Mouse (Mus musculus) C2C12 (cell line): ENCODE measurements at regions not wholly inside any gene's neighbourhood (a gene's known extent, or its start where the extent isn't known, plus 50 kb on each side); places are given as distances from the start of the nearest gene placed in this dataset.

Experiments used
- CEBPB ChIP-seq: IDR thresholded peaks from one replicate; pipeline ENCODE4 v1.6.1; 2011; ENCODE audit warnings: low read depth, mild to moderate bottlenecking, control low read depth, moderate library complexity
- CTCF ChIP-seq: IDR thresholded peaks from one replicate; pipeline ENCODE4 v1.5.1; 2011; ENCODE audit not compliant: control insufficient read depth, insufficient read depth, insufficient read length
- FOSL1 ChIP-seq: IDR thresholded peaks from one replicate; pipeline ENCODE4 v1.8.0; 2011; ENCODE audit warnings: mild to moderate bottlenecking, low read length; ENCODE audit not compliant: poor library complexity, insufficient read depth, severe bottlenecking
- USF1 ChIP-seq: IDR thresholded peaks from one replicate; pipeline ENCODE4 v1.6.1; 2011; ENCODE audit warnings: low read depth, mild to moderate bottlenecking, control low read depth, moderate library complexity

DNA sequence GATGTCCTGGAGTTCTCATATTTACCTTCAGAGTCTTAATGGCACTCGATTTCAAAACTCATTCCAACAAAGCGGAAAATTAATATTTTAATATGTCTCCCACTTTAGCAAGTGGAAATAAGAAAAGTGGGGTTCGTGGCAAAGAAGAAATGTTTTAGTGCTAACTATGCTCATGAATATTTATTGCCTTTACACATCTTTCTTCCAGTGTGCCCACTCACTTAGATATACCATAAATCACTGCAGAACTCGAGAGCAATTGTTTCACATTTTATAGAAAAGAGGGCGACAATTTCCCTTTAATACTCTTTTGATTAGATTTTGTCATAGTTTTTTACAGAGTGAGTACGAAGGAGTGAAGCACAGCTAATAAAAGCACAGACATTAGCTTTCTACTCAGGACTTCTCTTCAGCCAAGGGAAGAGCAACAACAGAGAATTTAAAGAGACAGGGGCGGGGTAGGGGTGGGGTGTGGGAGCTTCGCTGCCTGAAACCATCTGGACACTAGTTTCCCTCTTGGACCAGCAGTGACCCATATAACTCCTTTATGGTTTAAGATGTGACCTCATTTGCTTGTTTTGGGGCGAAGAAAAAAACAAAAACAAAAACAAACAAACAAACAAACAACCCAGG, 207.6 kb upstream of the Negr1 start:
- no peak for TF ChIP-seq CTCF
- no peak for TF ChIP-seq FOSL1
- TF ChIP-seq USF1 = no peak
- TF ChIP-seq CEBPB = no peak
